Mouse (Mus musculus) lung, postnatal 25 days (tissue): ENCODE measurements around the gene Tmem44.
A peak's percentile ranks its signal among the peaks of the same experiment; 100 is the strongest.

ENCODE experiments used
- DNase-seq: peaks from one replicate; pipeline ENCODE4 v3.0.0; 2022; ENCODE audit warnings: low spot score

Tmem44 gene

GRCm38 (mm10) chr16:30552621-30553338 is 2.1 kb upstream of the Tmem44 start:
- DNase-seq, result peak; percentile 95

GRCm38 (mm10) chr16:30549966-30550747 is 485 bp downstream of the Tmem44 start:
- DNase-seq, result peak; percentile 67

GRCm38 (mm10) chr16:30549516-30549915 is 1.1 kb downstream of the Tmem44 start:
- no peak for DNase-seq

- DNase-seq, result no peak
These were observed 2.4 kb downstream of the Tmem44 start for GRCm38 (mm10) chr16:30548291-30548690.

GRCm38 (mm10) chr16:30544693-30545092 is 5.9 kb downstream of the Tmem44 start:
- DNase-seq, result no peak

- no peak for DNase-seq
These were observed 7.3 kb downstream of the Tmem44 start for GRCm38 (mm10) chr16:30543386-30543785.

GRCm38 (mm10) chr16:30542826-30543225 is 7.8 kb downstream of the Tmem44 start:
- DNase-seq, result no peak

- no peak for DNase-seq
These were observed 10.3 kb downstream of the Tmem44 start for GRCm38 (mm10) chr16:30540107-30541001.

- peak; percentile 42 for DNase-seq
These were observed 11.2 kb downstream of the Tmem44 start for GRCm38 (mm10) chr16:30539433-30539832.

- DNase-seq, result no peak
These were observed 15.6 kb downstream of the Tmem44 start for GRCm38 (mm10) chr16:30535075-30535474.

- no peak for DNase-seq
These were observed 17.1 kb downstream of the Tmem44 start for GRCm38 (mm10) chr16:30533592-30533991.

- no peak for DNase-seq
These were observed 17.7 kb downstream of the Tmem44 start for GRCm38 (mm10) chr16:30532929-30533328.

- peak; percentile 58 for DNase-seq
These were observed 18.8 kb downstream of the Tmem44 start for GRCm38 (mm10) chr16:30531761-30532406.

GRCm38 (mm10) chr16:30530815-30531214 is 19.8 kb downstream of the Tmem44 start:
- no peak for DNase-seq

GRCm38 (mm10) chr16:30528386-30528785 is 22.3 kb downstream of the Tmem44 start:
- no peak for DNase-seq

GRCm38 (mm10) chr16:30527889-30528288 is 22.8 kb downstream of the Tmem44 start:
- no peak for DNase-seq

- no peak for DNase-seq
These were observed 24.9 kb downstream of the Tmem44 start for GRCm38 (mm10) chr16:30525756-30526155.

- no peak for DNase-seq
These were observed 26.2 kb downstream of the Tmem44 start for GRCm38 (mm10) chr16:30524481-30524880.

GRCm38 (mm10) chr16:30522253-30522940 is 28.2 kb downstream of the Tmem44 start:
- DNase-seq, result no peak

- DNase-seq, result no peak
These were observed 29.5 kb downstream of the Tmem44 start for GRCm38 (mm10) chr16:30521147-30521546.

- peak; percentile 76 for DNase-seq
These were observed 30.2 kb downstream of the Tmem44 start for GRCm38 (mm10) chr16:30520361-30520823.
